Mouse (Mus musculus): ENCODE results near the gene Setd1a.

DNA sequence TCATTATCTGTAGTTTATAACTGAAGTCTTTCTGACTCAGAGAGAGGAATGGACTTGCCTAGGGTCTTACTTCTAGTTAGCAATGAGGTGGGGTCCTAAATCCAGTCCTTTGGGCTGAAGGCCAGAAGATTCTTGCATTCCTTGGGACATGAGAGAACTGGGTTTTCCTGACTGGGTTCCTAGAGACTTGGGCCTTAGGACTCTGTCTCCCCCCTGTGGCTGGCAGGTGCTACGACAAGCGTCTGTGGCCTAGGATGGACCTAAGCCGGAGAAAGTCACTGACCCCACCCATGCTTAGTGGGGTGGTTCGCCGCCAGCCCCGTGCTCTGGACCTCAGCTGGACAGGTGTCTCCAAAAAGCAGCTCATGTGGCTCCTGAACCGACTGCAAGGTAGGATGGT is 15.4 kb upstream of the Setd1a start:
- TF ChIP-seq CTCF (IDR thresholded peaks at IDR 0.05; ENCODE audit: control insufficient read depth, insufficient read depth, insufficient read length): peak; percentile 74
- TF ChIP-seq CEBPB (IDR thresholded peaks at IDR 0.05; ENCODE audit: low read depth): no peak
